Mouse (Mus musculus): Measurements from ENCODE around the gene Cep295. TPM values are rescaled to one million over a fixed set of nuclear protein-coding genes. Genes with fewer than 3 reads are reported as not detected.
"Not testable (repeated sequence)": the region's sequence is repeated elsewhere in the genome, so short reads cannot be mapped to it uniquely, and the experiment has no call there.

The Cep295 gene
- total RNA-seq, 2 experiments from 2014 or later: 6.6 to 7.8 TPM

DNA sequence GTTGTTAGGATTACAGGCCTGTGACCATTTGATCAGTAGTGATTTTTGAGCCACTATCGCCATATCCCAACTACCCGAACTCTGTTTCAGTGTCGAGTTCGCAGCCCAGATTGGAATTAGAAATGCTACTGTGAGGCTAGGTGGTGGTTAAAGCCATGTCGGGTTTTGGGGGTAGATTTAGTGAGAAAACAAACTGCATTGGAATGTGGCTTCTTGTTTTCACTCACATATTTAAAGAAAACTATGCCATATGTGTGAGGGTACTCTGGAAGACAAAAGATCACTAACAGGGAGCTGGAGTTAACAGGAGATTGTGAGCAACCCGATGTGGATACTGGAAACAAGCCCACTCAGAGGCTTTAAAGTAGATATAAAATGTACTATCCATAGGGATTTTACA lies 50.3 kb downstream of the Cep295 start:
- no peak for DNase-seq (ENCODE audit: low spot score)

DNA sequence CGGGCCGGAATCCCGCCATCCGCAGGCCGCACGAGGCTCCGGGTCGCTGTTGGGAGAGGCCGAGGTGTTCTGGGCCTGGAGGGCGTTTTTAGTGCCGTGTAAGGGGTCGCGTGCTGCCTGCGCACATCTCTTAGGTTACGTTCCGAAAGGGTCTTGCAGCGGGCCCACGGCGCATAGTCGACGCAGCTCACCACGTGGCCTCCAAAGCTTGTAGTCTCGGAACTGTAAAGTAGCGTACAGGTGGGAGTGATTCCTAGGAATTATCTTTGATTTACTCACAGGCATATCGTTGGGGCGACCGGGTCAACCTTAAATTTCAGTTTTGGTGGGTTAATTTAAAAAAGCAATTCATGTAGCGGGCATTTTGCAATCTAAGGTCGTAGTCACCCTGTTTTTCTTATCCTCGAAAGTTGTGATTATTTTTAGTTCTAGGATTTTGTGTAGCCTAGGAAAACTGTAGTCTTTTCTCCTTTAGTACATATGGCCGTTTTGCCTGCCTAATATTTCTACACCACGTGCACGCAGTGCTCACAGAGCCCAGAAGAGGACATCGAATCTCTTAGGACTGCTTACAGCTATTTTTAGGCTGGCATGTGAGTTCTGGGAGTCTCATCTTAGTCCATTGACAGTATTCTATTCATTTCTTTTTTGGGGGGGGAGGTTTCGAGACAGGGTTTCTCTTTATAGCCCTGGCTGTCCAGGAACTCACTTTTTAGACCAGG lies 51.0 kb downstream of the Cep295 start, which contains the start of gene 4931406C07Rik:
Gene 4931406C07Rik, minus strand, starts transcription at position 51 of the 722 bp plus-strand sequence.
- peak; percentile 45 for DNase-seq (ENCODE audit: low spot score)

DNA sequence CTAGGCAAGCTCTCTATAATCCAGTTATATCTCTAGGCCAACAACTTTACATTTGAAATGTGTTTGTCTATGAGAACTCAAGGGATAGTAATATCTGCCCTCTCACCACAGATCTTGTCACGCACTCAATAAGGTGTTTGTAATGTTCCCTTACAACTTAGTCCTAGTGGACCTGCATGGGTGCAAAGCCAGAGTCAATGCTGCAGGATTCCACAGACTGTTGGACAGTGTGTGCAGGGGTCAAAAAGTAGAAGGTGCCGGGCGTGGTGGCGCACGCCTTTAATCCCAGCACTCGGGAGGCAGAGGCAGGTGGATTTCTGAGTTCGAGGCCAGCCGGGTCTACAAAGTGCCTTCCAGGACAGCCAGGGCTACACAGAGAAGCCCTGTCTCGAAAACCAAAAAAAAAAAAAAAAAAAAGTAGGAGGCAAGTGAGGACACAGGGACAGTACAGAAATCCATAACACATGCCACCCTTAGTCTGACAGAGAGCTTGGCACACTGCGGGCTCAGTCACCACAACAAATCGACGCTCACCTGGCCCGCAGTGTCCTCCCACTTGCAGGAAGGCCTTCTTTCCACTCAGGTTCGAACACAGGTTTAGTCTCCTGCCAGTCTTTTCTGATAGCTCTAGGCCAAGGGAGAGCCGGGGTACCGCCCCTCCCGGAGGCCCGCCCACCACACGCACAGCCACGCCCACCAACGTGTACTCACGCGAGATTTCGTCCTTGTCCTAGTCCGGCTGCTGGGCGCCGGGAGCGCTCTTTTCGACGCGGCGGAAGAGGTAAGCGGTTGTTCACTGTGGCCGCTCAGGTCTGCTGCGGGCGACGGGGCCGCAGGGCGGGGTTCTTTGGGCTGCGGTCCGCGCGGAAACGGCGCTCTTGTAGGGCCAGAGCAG lies 51.8 kb downstream of the Cep295 start, which contains the start of gene Taf1d:
Gene Taf1d, plus strand, starts transcription at position 712 of the 895 bp plus-strand sequence.
- DNase-seq (ENCODE audit: low spot score): peak; percentile 98

DNA sequence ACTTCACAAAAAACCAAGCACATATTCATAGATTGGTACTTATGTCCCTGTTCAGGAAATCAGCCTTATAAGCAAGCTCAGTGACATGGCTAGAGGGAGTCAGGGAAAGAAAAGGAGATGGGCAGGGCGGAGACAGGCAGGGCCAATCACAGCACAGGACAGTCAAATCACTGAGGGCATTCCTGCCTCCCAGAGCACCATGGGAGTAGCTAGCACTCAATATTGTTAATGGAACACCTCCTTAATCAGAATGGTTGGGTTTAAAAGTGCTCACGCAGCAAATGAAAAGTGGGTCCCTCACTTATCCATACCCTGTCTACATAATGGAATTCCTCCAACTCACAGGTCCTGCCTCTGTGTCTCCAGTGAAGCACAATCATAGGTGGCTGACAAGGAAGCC lies 54.7 kb downstream of the Cep295 start:
- DNase-seq (ENCODE audit: low spot score): no peak

DNA sequence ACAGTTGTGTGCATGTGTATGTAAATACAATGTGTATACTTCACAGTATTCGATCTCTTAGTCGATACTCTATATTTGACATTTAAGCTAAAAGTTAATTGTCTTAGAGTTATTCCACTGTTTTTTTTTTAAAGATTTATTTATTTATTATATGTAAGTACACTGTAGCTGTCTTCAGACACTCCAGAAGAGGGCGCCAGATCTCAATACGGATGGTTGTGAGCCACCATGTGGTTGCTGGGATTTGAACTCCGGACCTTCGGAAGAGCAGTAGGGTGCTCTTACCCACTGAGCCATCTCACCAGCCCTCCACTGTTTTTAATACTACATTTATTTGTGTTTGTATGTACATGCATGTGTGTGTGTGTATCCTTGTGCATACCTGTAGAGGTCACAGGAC lies 55.6 kb downstream of the Cep295 start:
- DNase-seq (ENCODE audit: low spot score): not testable (repeated sequence)

DNA sequence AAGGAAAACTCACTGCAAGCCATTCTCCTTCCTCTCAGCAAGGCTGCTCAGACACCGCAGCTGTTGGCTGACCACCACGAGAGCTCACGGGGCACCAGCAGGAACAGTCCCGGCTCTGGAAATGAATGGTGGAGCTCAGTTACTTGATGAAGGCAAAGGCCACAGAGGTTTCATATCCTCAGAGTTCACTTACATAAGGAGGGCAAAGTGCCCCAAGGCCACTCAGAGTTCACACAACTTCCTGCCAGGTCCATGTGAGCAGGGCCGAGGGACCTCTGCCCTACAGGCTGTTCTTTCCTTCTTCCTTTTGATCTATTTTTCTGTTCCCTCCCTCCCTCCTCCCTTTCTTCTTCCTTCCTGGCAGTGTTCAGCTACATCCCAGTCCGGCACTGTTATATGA lies 56.2 kb downstream of the Cep295 start:
- peak; percentile 55 for DNase-seq (ENCODE audit: low spot score)

DNA sequence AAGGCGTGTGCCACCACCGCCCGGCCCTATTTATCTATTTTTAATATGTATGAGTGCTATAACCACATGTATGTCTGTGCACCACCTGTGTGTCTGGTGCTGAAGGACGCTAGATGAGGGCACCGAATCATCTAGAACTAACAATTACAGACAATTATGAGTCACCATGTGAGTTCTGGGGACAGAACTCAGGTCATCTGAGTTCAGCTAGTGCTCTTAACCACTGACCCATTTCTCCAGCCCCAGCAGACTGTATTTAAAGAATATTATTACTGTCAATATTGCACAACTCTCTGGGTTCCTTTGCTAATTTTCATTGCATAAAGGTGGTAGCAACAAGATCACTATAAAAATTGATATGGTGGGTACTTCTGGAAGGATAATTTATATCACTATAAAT lies 57.5 kb downstream of the Cep295 start:
- DNase-seq (ENCODE audit: low spot score): no peak

DNA sequence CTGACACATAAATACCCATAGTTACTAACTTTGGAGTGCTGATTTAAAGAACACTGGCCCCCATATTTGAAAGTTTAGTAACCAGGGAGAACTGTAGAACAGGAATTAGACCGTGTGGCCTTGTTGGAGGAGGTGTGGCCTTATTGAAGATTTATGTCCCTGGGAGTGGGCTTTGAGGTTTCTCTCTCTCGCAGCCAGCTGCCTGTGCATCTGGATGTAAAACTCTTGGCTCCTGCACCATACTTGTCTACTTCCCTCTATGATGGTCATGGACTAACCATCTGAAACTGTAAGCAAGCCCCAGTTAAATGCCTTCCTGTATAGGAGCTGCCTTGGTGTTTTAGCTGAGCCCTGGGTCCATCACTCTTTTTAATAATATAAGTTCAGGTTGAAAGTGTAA lies 59.1 kb downstream of the Cep295 start:
- no peak for DNase-seq (ENCODE audit: low spot score)

DNA sequence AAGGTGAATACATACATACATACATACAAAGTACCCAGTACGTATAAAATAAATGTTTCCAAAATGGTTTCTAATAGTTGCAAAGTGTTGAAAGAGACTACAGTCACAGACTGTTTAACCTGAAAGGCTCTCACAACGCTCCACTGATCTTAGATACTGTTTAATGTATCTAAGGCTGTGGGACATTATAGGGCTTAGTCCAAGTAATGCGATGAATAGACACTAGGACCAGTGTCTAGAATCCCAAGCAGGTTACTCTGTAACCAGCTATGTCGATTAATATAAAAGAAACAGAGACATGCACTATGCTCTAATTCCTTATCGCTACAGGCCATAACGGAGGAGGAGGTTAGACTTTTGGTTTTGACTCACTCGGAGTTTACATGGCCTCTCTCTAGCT lies 60.5 kb downstream of the Cep295 start:
- no peak for DNase-seq (ENCODE audit: low spot score)

DNA sequence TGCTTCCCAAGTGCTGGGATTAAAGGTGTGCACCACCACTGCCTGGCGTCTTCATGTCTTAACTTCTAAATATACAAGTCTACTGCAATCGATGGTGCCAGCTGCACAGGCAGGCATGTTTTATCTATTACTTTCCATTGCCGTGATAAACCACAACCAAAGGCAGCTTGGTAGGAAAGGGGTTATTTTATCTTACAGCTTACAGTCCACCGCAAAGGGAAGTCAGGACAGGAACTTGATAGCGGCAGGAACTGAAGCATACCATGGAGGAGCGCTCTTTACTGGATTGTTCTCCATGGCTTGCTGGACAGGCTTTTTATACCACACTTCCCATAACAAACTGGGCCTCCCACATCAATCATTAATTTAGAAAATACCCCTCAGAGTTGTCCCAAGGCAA lies 68.3 kb downstream of the Cep295 start:
- DNase-seq (ENCODE audit: low spot score): no peak

DNA sequence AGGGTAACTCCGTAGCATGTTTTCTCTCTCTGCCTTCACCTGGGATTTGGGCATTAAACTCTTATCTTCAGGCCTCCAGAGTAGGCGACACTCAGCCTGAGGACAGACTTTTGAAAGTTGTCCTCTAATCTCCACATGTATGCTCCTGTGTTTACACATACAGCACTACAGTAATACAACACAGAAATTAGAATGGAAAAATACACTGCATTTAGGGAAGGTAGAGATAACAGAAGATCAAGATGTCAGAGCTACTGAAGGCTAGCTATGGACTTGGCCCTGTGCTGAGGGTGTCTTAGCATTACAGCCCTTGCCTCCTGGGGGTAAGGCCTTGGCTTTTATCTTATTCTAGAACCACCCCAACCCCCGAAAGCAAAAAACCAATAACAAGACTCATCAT lies 69.2 kb downstream of the Cep295 start:
- no peak for DNase-seq (ENCODE audit: low spot score)

DNA sequence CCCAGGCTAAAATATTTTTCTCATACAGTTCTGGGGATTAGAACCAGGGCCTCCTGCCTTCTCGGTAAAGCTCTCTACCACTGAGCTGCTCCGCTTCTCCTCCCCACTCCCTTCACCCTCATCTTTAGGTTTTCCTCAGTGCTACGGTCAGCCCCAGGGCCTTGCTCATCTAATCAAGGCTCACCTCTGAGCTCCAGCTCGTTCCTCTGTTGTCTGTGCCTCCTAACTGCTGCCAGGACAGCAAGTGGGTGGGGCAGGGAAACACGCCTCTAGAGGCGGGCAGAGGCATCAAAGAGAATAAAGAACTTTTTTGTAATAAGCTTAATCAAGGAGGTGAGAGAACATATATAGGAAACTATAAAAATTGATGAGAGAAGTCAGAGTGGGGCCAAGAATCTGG lies 69.7 kb downstream of the Cep295 start:
- DNase-seq (ENCODE audit: low spot score): no peak

DNA sequence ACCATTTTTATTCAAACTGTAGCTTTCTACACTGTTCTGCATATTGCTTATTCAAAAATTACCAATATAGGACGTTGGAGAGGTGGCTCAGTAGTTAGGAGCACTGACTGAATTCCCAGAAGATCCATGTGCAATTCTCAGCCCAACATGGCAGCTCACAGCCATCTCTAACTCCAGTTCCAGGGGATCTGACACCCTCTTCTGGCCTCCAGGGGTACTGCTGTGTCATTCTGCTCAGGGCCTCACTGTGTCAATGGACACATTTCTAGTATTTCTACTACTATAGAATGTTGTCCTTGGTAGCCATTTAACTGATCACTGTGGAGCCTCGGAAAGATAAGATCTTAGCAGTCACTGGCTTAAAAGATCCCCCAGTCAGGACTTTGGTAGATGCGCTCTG lies 72.1 kb downstream of the Cep295 start:
- DNase-seq (ENCODE audit: low spot score): no peak

DNA sequence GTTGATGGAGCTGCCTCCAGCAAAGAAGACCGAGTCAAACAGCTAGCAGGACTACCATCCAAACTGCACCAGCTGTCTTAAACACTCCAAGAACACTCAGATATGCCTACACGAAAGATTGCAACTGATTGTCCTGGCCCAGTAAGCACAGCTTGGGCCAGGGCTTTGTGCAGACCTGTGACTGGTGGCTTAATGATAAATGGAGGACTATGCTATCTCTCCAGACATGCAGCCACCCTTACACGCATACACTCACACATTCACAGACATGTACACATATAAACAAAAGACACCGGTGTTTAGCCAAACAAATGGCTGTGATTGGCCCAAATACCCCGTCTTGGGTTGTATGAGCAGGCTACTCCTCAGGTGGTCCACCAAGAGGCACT lies 77.1 kb downstream of the Cep295 start:
- no peak for DNase-seq (ENCODE audit: low spot score)

DNA sequence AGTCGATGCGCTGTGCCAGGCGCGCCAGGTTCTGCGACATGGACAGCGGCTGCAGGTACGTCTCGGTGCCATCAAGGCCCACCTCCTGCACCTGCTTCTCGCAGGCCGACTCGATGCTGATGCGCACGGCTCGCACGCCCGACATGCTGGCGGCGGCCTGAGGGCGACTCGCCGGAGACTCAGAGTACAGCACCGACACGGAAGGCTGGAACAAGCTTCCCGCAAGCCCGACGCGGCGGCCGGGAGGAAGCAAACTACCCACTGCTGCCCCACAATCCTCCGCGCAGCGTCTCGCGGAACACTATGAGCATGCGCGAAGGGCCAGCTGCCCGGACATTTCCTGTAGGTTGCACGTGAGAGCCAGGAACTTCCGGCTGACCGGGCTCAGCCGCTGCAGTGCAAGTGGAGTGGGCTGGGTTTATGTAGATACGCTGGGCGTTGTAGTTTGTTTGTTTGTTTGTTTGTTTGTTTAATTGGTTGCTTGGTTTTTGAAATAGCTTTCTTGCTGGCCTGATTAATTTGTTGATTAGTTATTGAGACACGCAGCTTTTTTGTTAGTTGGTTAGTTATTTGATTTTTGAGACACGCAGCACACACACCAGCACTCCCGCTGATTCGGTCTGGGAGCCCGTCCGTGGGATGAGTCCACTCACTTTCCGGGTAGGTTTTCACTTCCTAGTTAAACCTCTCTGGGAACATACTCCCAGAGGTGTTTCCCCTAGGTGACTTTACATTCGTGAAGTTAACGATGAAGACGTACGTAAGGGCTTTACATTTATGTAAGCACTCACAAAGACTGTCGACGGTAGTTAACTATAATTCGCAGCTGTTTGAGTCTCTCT lies 77.7 kb downstream of the Cep295 start, which contains the start of gene Med17:
Gene Med17, minus strand, starts transcription at position 283 of the 842 bp plus-strand sequence.
- peak; percentile 93 for DNase-seq (ENCODE audit: low spot score)

DNA sequence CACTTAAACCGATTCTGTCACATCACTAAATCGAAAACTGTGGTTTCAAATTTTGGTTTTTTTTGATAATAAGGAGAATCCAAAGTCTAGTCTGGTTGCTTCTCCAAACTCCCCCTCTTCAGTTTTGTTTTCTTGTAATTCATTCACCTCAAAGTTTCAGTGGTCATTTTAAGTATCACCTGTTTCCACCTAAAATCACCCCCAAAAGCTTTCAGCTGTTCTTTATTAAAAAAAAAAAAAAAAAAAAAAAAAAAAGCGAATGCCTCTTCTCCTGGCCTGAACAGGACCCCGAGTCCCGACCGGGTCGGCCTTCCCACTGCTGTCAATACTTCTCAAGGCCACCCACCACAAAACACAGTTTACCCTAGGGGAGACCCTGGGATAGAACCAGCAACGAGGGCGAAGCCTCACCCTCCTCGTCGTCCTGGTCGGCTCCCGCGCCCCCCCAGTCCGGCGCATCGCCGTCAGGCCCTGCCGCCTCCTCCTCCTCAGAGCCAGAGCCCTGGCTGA lies 78.4 kb downstream of the Cep295 start:
- DNase-seq (ENCODE audit: low spot score): no peak

DNA sequence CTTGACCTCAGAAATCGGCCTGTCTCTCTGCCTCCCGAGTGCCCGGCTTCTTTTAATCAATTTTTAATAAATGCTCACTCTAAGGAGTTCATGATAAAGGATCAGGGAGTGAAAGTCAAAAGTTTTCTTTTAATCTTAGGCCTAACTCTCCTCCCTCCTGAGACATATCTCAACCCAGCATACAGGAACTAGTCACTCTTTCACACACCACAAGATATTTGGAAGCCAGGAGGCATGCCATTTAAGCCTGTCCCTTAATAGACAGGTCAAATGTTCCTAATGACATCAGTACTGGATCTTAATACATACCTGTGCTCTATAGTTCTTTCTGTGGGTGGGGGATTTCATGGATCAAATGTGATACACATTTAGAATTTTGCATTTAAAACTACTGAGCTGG lies 79.2 kb downstream of the Cep295 start:
- DNase-seq (ENCODE audit: low spot score): no peak

DNA sequence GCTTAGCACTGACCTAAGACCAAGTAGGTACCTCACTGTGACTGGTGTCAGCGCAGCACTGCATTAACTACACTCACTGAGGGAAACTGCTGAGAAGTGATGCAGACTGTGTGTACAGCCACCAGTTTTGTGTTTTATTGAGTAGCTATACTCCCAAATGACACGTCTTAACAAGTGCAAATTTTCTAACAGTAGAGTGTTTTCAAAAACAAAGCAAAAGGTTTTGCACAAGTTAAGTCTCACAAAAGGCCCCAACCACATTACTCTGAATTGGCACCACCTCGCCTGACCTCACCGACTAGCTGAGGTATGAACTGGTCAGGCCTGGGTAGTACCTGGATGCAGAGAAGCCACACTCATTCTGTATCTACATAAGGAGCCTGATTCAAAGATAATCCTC lies 80.7 kb downstream of the Cep295 start:
- DNase-seq (ENCODE audit: low spot score): no peak

DNA sequence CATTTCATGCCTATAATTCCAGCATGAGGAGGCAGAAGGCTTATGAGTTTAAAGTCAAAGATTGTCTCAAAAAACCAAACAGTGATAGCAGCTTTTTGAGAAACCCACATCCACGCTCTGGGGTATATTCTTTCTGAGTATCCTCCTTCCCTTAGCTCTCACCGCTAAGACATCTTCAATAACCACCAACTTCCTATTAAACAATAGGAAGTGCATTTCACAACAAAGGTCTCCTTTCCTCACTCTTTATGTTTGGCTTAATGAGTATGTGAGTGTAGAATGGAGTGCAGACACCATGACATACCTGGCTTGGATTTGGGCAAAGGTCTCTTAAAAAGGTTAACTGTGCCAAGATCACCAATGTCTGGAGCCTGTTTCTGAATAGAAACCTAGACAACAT lies 83.6 kb downstream of the Cep295 start:
- no peak for DNase-seq (ENCODE audit: low spot score)
